Mouse (Mus musculus) ES-Bruce4 (cell line): ENCODE measurements around the gene Mmp2.

Experiments
- CTCF ChIP-seq: IDR thresholded peaks from one replicate; pipeline ENCODE4 v1.8.1; 2011; ENCODE audit warnings: low read depth, low read length
- EP300 ChIP-seq: IDR thresholded peaks from 2 replicates; pipeline ENCODE4 v1.6.1; 2011; ENCODE audit warnings: low read depth, low read length; ENCODE audit not compliant: insufficient read depth
- POLR2A ChIP-seq: IDR thresholded peaks from one replicate; pipeline ENCODE4 v1.8.1; 2011; ENCODE audit warnings: low read length; ENCODE audit not compliant: insufficient read depth

DNA sequence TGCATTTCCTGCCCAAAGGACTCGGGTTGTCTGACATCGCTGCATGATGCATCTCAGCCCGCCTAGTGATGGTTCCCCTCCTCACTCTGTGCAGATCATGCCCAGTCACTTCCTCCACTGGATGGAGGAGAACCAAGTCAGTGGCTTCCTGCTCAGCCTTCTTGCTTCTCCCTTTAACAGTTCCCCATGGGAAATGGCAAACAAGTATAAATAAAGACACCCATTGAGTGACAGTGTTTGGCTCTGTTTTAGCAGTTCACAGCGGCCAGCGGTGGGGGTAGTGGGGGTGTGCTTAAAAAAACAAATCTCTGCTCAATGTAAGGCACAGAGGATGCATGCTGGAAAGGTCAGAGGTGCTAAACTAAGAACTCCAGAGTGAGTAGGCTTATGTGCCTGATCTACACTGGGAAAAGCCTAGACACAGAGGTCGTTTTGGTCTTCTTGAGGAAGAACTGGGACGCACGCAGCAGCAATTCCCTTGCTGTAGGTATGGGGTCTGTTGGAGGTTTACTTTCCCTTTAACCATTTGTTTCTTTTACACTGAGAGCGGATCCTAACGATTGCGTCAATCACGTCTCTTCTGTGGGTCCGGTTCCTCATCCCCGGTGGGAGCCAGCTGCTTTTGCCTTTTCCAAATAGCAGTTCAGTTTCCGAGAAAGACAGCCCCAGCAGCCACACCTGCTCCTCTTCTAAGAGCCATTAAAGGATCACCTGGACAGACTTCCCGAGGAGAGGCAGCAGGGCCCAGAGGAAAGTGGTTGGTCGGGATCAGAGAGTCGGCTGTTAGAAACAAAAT, 26.3 kb downstream of the Mmp2 start:
- TF ChIP-seq CTCF = no peak
- no peak for TF ChIP-seq POLR2A
- TF ChIP-seq EP300 = no peak
